ENCODE assay signal across 10 mouse cellular contexts in genomic region chr19:23771971-23772370, GRCm38 (mm10). TPM values are rescaled to one million over a fixed set of nuclear protein-coding genes. Genes with fewer than 3 reads are reported as not detected.
DNase-seq lines count a peak whose midpoint lies in the region; ATAC-seq and TF ChIP-seq lines count a peak whose summit lies in the region.
"Had no signal": no experiment of that assay in that cellular context is flagged by ENCODE, and none has a peak within 500 bp of the region (broad histone marks: within the 10 kb centered on the region; RNA-seq: fewer than 3 reads in every experiment).

No protein-coding gene starts in this region.

- H3K36me3 ChIP-seq in embryonic facial prominence, embryonic 10.5 days (replicated peaks), result no peaks in the 10 kb centered on the region
- no peaks in the 10 kb centered on the region for H3K36me3 ChIP-seq in stomach, postnatal 0 days (ENCODE audit: control insufficient read depth, insufficient read depth, low read length)

- no peak for TF ChIP-seq POLR2A in cerebellum, adult 2 months (IDR thresholded peaks at IDR 0.05; ENCODE audit: borderline replicate concordance, insufficient read depth, low read length)
- no peak for TF ChIP-seq POLR2A in lung, adult 2 months (IDR thresholded peaks at IDR 0.05; ENCODE audit: borderline replicate concordance, extremely low read depth, low read depth, low read length)

- no peaks in the 10 kb centered on the region for H3K27me3 ChIP-seq in cerebellum, adult 2 months (ENCODE audit: control insufficient read depth, insufficient read depth, low read length)
- H3K27me3 ChIP-seq in embryonic facial prominence, embryonic 10.5 days (replicated peaks; ENCODE audit: low read depth, poor library complexity, severe bottlenecking), result no peaks in the 10 kb centered on the region
- no peaks in the 10 kb centered on the region for H3K27me3 ChIP-seq in stomach, postnatal 0 days (ENCODE audit: control insufficient read depth, insufficient read depth, low read length)

- 78% methylated on average over 7 of the region's 7 CpGs for WGBS in cerebellum, adult 2 months
- WGBS in lung, adult 2 months, result 72% methylated on average over 7 of the region's 7 CpGs
- WGBS in embryonic facial prominence, embryonic 10.5 days, result 69% methylated on average over 7 of the region's 7 CpGs
- WGBS in stomach, postnatal 0 days, result 63% methylated on average over 7 of the region's 7 CpGs

- H3K9ac ChIP-seq in stomach, postnatal 0 days (ENCODE audit: low read length), result no peak overlapping the region

- 0 out of 2 replicates have a peak, but pooled peaks have one; percentile 40 for ATAC-seq in stomach, postnatal 0 days (ENCODE audit: low FRiP score, low TSS enrichment)

- TF ChIP-seq CTCF in cerebellum, adult 2 months (IDR thresholded peaks at IDR 0.05; ENCODE audit: borderline replicate concordance, insufficient read depth, low read depth, low read length), result peak; percentile 41; the same call in 1 of the 2 replicates
- TF ChIP-seq CTCF in lung, adult 2 months (IDR thresholded peaks at IDR 0.05; ENCODE audit: insufficient read depth, low read length), result peak; percentile 23; the same call in 1 of the 2 replicates
- peak; percentile 66 for TF ChIP-seq CTCF in stomach, postnatal 0 days (IDR thresholded peaks at IDR 0.05; ENCODE audit: low read depth)

- H3K4me2 ChIP-seq in stomach, postnatal 0 days (replicated peaks; ENCODE audit: low read depth), result no peak overlapping the region

- no peak overlapping the region for H3K4me3 ChIP-seq in cerebellum, adult 2 months (replicated peaks; ENCODE audit: insufficient read depth, low read depth, low read length)
- H3K4me3 ChIP-seq in lung, adult 2 months (replicated peaks; ENCODE audit: extremely low read depth, low read depth, low read length), result no peak overlapping the region
- no peak overlapping the region for H3K4me3 ChIP-seq in embryonic facial prominence, embryonic 10.5 days
- no peak overlapping the region for H3K4me3 ChIP-seq in stomach, postnatal 0 days (ENCODE audit: low read depth, low read length)
- H3K4me3 ChIP-seq: erythroblast, embryonic 14.5 days had no signal

- H3K27ac ChIP-seq in cerebellum, adult 2 months (ENCODE audit: insufficient read depth, low read length), result no peak overlapping the region
- H3K27ac ChIP-seq in embryonic facial prominence, embryonic 10.5 days (replicated peaks), result no peak overlapping the region
- no peak overlapping the region for H3K27ac ChIP-seq in stomach, postnatal 0 days (replicated peaks)

- H3K4me1 ChIP-seq in cerebellum, adult 2 months (ENCODE audit: control insufficient read depth, insufficient read depth, low read length), result peaks cover 13% of the 10 kb centered on the region
- no peaks in the 10 kb centered on the region for H3K4me1 ChIP-seq in lung, adult 2 months (ENCODE audit: control insufficient read depth, insufficient read depth, low read length)
- peaks cover 10% of the 10 kb centered on the region for H3K4me1 ChIP-seq in embryonic facial prominence, embryonic 10.5 days
- H3K4me1 ChIP-seq in stomach, postnatal 0 days (replicated peaks; ENCODE audit: control insufficient read depth, insufficient read depth), result no peaks in the 10 kb centered on the region

- DNase-seq in cerebellum, adult 2 months, result no peak
- no peak for DNase-seq in cerebellum, adult 11 months
- no peak for DNase-seq in lung, adult 2 months
- DNase-seq in lung, adult 18-20 months, result no peak
- peak; percentile 15 for DNase-seq in embryonic facial prominence, embryonic 10.5 days (ENCODE audit: low spot score)
- peak; percentile 36 for DNase-seq in stomach, postnatal 0 days (ENCODE audit: low spot score)
- no peak for DNase-seq in retina, postnatal 1 day
- DNase-seq in layer of hippocampus, adult 18-20 months (ENCODE audit: low spot score in 2 of 2), result no peak
- DNase-seq: cerebellum, adult 11-12 months had no signal

- H3K9me3 ChIP-seq in embryonic facial prominence, embryonic 10.5 days, result 0 out of 2 replicates have a peak, but pooled peaks cover 3% of the 10 kb centered on the region
- H3K9me3 ChIP-seq in stomach, postnatal 0 days (ENCODE audit: control insufficient read depth, low read length), result no peaks in the 10 kb centered on the region

- no peak for TF ChIP-seq EP300 in stomach, postnatal 0 days (optimal IDR thresholded peaks at IDR 0.05)

RNA-seq across cellular contexts. Expression of gene Apba1, which starts 13.3 kb away (rescaled TPM):
- polyA plus RNA-seq in cerebellum, adult 2 months (2012; rRNA removed), result 78.3 and 80.4 TPM in 2 replicates
- polyA plus RNA-seq in lung, adult 2 months (2012; rRNA removed), result 4.2 and 4.3 TPM in 2 replicates
- polyA plus RNA-seq in embryonic facial prominence, embryonic 10.5 days (2016; fragmentation: Nextera tagmentation; extraction: Ambion mirVana), result 0.31 TPM in 2 replicates
- 0.47 and 0.55 TPM in 2 replicates for polyA plus RNA-seq in stomach, postnatal 0 days (2015; fragmentation: Nextera tagmentation; extraction: Ambion mirVana)
- 100 to 1,000 TPM; 120 to 121 TPM for total RNA-seq in layer of hippocampus, adult 18-20 months (2021)
- polyA plus RNA-seq: erythroblast, embryonic 14.5 days had no signal

Comparison
In these comparisons a context has a peak if more than half of its experiments do, and no peak if none do; other contexts are left out.
1. DNase-seq: peak in embryonic facial prominence, embryonic 10.5 days (single experiment) and stomach, postnatal 0 days (single experiment); none in cerebellum, adult 2 months (0 of 2), cerebellum, adult 11 months (single experiment), lung, adult 2 months (single experiment), lung, adult 18-20 months (0 of 2), retina, postnatal 1 day (single experiment) and layer of hippocampus, adult 18-20 months (0 of 2).
2. RNA of gene Apba1, which starts 13.3 kb away (polyA plus RNA-seq): 78.3 to 80.4 TPM in cerebellum, adult 2 months; 4.2 to 4.3 TPM in lung, adult 2 months, 0.47 to 0.55 TPM in stomach, postnatal 0 days and 0.31 TPM in embryonic facial prominence, embryonic 10.5 days; every median in the first group is over 10 times any median in the second.
3. Peak in every context shown above with its lines, with median percentiles within 50 percentile points of each other: CTCF ChIP-seq.